24 mouse cellular contexts compared by ENCODE assay signal in the genomic region with DNA sequence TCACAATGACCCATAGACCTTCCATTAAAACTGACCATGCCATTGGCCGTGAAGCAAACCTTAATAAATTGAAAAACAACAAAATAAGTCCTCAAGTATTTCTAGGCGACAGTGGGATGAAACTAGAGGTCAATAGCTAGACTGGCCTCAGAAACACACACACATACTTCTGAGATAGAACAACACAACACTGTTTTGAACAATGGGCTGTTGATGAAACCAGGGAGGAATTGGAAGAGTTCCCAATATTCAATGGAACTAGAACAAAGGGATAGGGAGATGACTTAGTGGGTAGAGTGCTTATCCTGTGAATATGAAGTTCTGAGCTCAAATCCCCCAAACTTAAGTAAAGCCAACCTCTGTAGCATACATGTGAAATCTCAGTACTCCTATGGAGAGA. TPM values are rescaled to one million over a fixed set of nuclear protein-coding genes. Genes with fewer than 3 reads are reported as not detected.
A peak's percentile ranks its signal among the peaks of the same experiment; 100 is the strongest.
DNase-seq lines count a peak whose midpoint lies in the region; ATAC-seq and TF ChIP-seq lines count a peak whose summit lies in the region.
"Had no signal": no experiment of that assay in that cellular context is flagged by ENCODE, and none has a peak within 500 bp of the region (broad histone marks: within the 10 kb centered on the region; RNA-seq: fewer than 3 reads in every experiment).

No protein-coding gene starts in this region.

- no peak overlapping the region for H3K9ac ChIP-seq in intestine, embryonic 15.5 days
- H3K9ac ChIP-seq in intestine, embryonic 16.5 days (ENCODE audit: low read depth, low read length): no peak overlapping the region
- H3K9ac ChIP-seq: embryonic facial prominence, embryonic 15.5 days; forebrain, postnatal 0 days; heart, embryonic 13.5 days; hindbrain, embryonic 15.5 days; liver, embryonic 12.5 days; lung, embryonic 15.5 days had no signal

- 86% methylated on average over 2 of the region's 2 CpGs for WGBS in intestine, embryonic 15.5 days
- WGBS in intestine, embryonic 16.5 days: 91% methylated on average over 2 of the region's 2 CpGs

- TF ChIP-seq POLR2A in embryonic fibroblast, embryonic 13.5 days (IDR thresholded peaks at IDR 0.05; ENCODE audit: low read depth, low read length): no peak

- ATAC-seq in intestine, embryonic 15.5 days: no peak
- no peak for ATAC-seq in intestine, embryonic 16.5 days
- ATAC-seq: forebrain, postnatal 0 days; liver, embryonic 12.5 days; Patski had no signal

- no peak overlapping the region for H3K4me2 ChIP-seq in intestine, embryonic 15.5 days (replicated peaks)
- H3K4me2 ChIP-seq in intestine, embryonic 16.5 days (ENCODE audit: low read depth, low read length): no peak overlapping the region
- H3K4me2 ChIP-seq: embryonic facial prominence, embryonic 15.5 days; heart, embryonic 13.5 days; hindbrain, embryonic 15.5 days; liver, embryonic 12.5 days; lung, embryonic 15.5 days had no signal

- 0 out of 2 replicates have a peak overlapping the region, but pooled peaks have one; percentile 5 for H3K27ac ChIP-seq in intestine, embryonic 15.5 days
- no peak overlapping the region for H3K27ac ChIP-seq in intestine, embryonic 16.5 days (ENCODE audit: low read length)
- H3K27ac ChIP-seq in embryonic fibroblast, embryonic 13.5 days (ENCODE audit: insufficient read depth, low read length): peak overlapping the region; percentile 100
- H3K27ac ChIP-seq: forebrain, embryonic 10.5 days; heart, embryonic 13.5 days; hindbrain, embryonic 15.5 days; liver, embryonic 12.5 days; midbrain, embryonic 10.5 days had no signal

- no peak for TF ChIP-seq CTCF in embryonic fibroblast, embryonic 13.5 days (IDR thresholded peaks at IDR 0.05; ENCODE audit: borderline replicate concordance, insufficient read depth, low read length)

- DNase-seq in lung, postnatal 25 days (ENCODE audit: low spot score): peak; percentile 35
- no peak for DNase-seq in lung, postnatal 10 days
- no peak for DNase-seq in adrenal gland, adult 18-20 months (ENCODE audit: low spot score in 2 of 2)
- DNase-seq in urinary bladder, postnatal 14 days (ENCODE audit: low spot score): no peak
- DNase-seq: adrenal gland, postnatal 14 days; cerebellum, adult 2 months; cerebellum, postnatal 36 days; forebrain, postnatal 0 days; heart, postnatal 36 days; kidney, adult 18-20 months; right cerebral cortex, adult 18-20 months had no signal

- H3K36me3 ChIP-seq in intestine, embryonic 15.5 days: no peaks in the 10 kb centered on the region
- no peaks in the 10 kb centered on the region for H3K36me3 ChIP-seq in intestine, embryonic 16.5 days (ENCODE audit: control insufficient read depth, insufficient read depth, low read length)
- H3K36me3 ChIP-seq: embryonic facial prominence, embryonic 15.5 days; forebrain, embryonic 10.5 days; heart, embryonic 13.5 days; hindbrain, embryonic 15.5 days; liver, embryonic 12.5 days; lung, embryonic 15.5 days; midbrain, embryonic 10.5 days had no signal

- no peaks in the 10 kb centered on the region for H3K27me3 ChIP-seq in intestine, embryonic 15.5 days (replicated peaks)
- no peaks in the 10 kb centered on the region for H3K27me3 ChIP-seq in intestine, embryonic 16.5 days (replicated peaks; ENCODE audit: control insufficient read depth, insufficient read depth, low read length)
- H3K27me3 ChIP-seq: embryonic facial prominence, embryonic 15.5 days; heart, embryonic 13.5 days; hindbrain, embryonic 15.5 days; liver, embryonic 12.5 days; lung, embryonic 15.5 days; Patski had no signal

- peaks cover 15% of the 10 kb centered on the region; the same call in 1 of the 2 replicates for H3K4me1 ChIP-seq in intestine, embryonic 15.5 days (replicated peaks)
- H3K4me1 ChIP-seq in intestine, embryonic 16.5 days (ENCODE audit: control insufficient read depth, insufficient read depth, low read length): peaks cover 17% of the 10 kb centered on the region
- peaks cover 8% of the 10 kb centered on the region for H3K4me1 ChIP-seq in embryonic fibroblast, embryonic 13.5 days (ENCODE audit: control insufficient read depth, insufficient read depth, low read length)
- H3K4me1 ChIP-seq: embryonic facial prominence, embryonic 15.5 days; forebrain, embryonic 10.5 days; hindbrain, embryonic 15.5 days; midbrain, embryonic 10.5 days had no signal

- no peaks in the 10 kb centered on the region for H3K9me3 ChIP-seq in intestine, embryonic 15.5 days
- H3K9me3 ChIP-seq in intestine, embryonic 16.5 days (ENCODE audit: control insufficient read depth, low read length): no peaks in the 10 kb centered on the region
- H3K9me3 ChIP-seq: embryonic facial prominence, embryonic 15.5 days; forebrain, embryonic 10.5 days; heart, embryonic 13.5 days; hindbrain, embryonic 15.5 days; liver, embryonic 12.5 days; lung, embryonic 15.5 days; midbrain, embryonic 10.5 days had no signal

- H3K4me3 ChIP-seq in intestine, embryonic 15.5 days (replicated peaks): no peak overlapping the region
- H3K4me3 ChIP-seq in intestine, embryonic 16.5 days (ENCODE audit: low read length): no peak overlapping the region
- no peak overlapping the region for H3K4me3 ChIP-seq in embryonic fibroblast, embryonic 13.5 days (ENCODE audit: insufficient read depth, low read length)
- H3K4me3 ChIP-seq: embryonic facial prominence, embryonic 15.5 days; forebrain, embryonic 10.5 days; heart, embryonic 13.5 days; hindbrain, embryonic 15.5 days; liver, embryonic 12.5 days; lung, embryonic 15.5 days; midbrain, embryonic 10.5 days had no signal

RNA-seq across cellular contexts. Expression of gene Clec2d, which starts 34.6 kb away (rescaled TPM):
- 0.80 and 0.90 TPM in 2 replicates for polyA plus RNA-seq in intestine, embryonic 15.5 days (2015; fragmentation: Nextera tagmentation; extraction: Ambion mirVana)
- 1.0 and 1.2 TPM in 2 replicates for polyA plus RNA-seq in intestine, embryonic 16.5 days (2015; fragmentation: Nextera tagmentation; extraction: Ambion mirVana)
- 45.1 and 55.3 TPM in 2 replicates for polyA plus RNA-seq in embryonic fibroblast, embryonic 13.5 days (2011; ENCODE audit: insufficient read length, low read depth, missing spikeins)
- 10 to 100 TPM; 36.6 to 74.6 TPM for total RNA-seq in adrenal gland, adult 18-20 months (2021)
- polyA plus RNA-seq: forebrain, embryonic 10.5 days; forebrain, postnatal 0 days; limb, embryonic 11.5 days; liver, embryonic 12.5 days; midbrain, embryonic 10.5 days; neural tube, embryonic 11.5 days had no signal

Comparison
In these comparisons a context has a peak if more than half of its experiments do, and no peak if none do; other contexts are left out.
1. RNA of gene Clec2d, which starts 34.6 kb away (polyA plus RNA-seq): 45.1 to 55.3 TPM in embryonic fibroblast, embryonic 13.5 days; 1.0 to 1.2 TPM in intestine, embryonic 16.5 days and 0.80 to 0.90 TPM in intestine, embryonic 15.5 days; every median in the first group is over 10 times any median in the second.